Mouse (Mus musculus) heart, postnatal 0 days (tissue): Measurements from ENCODE around the gene Wsb1. TPM values are rescaled to one million over a fixed set of nuclear protein-coding genes. Genes with fewer than 3 reads are reported as not detected.

Experiments used
- ATAC-seq: fragments of 200-750 bp; cut with Nextera tagmentation; 2 replicates; pipeline ENCODE4 v1.8.0; 2017; ENCODE audit warnings: low read depth, moderate number of reproducible peaks, moderate library complexity; ENCODE audit not compliant: insufficient read depth
- DNase-seq: peaks from one replicate; pipeline ENCODE4 v3.0.0-alpha.2; 2016; ENCODE audit warnings: low spot score
- H3K27ac ChIP-seq: fragments of 300-500 bp; sonication (generic); 2 replicates; pipeline ENCODE4 v1.5.1; 2014; ENCODE audit warnings: low read depth, mild to moderate bottlenecking
- H3K27me3 ChIP-seq: fragments of 300-500 bp; sonication (generic); 2 replicates; pipeline ENCODE4 v1.6.1; 2014; ENCODE audit warnings: low read length, mixed read lengths; ENCODE audit not compliant: control insufficient read depth, insufficient read depth
- H3K36me3 ChIP-seq: fragments of 300-500 bp; sonication (generic); replicated peaks from 2 replicates; pipeline ENCODE4 v1.6.1; 2014; ENCODE audit warnings: low read length, mixed read lengths; ENCODE audit not compliant: control insufficient read depth, insufficient read depth
- H3K4me1 ChIP-seq: fragments of 300-500 bp; sonication (generic); 2 replicates; pipeline ENCODE4 v1.6.1; 2014; ENCODE audit warnings: antibody characterized with exemption; ENCODE audit not compliant: control insufficient read depth, insufficient read depth
- H3K4me2 ChIP-seq: fragments of 300-500 bp; sonication (generic); 2 replicates; pipeline ENCODE4 v1.6.1; 2014; ENCODE audit warnings: low read depth, mild to moderate bottlenecking, low read length, moderate library complexity
- H3K4me3 ChIP-seq: fragments of 300-500 bp; sonication (generic); 2 replicates; pipeline ENCODE4 v1.5.1; 2014; ENCODE audit warnings: low read depth, low read length
- H3K9ac ChIP-seq: fragments of 300-500 bp; sonication (generic); replicated peaks from 2 replicates; pipeline ENCODE4 v1.6.1; 2014; ENCODE audit warnings: low read depth, low read length, mixed read lengths
- H3K9me3 ChIP-seq: fragments of 300-500 bp; sonication (generic); replicated peaks from 2 replicates; pipeline ENCODE4 v1.6.1; 2016; ENCODE audit warnings: low read length; ENCODE audit not compliant: control insufficient read depth
- CTCF ChIP-seq: IDR thresholded peaks from 2 replicates; pipeline ENCODE4 v1.5.1; 2016; ENCODE audit warnings: antibody characterized with exemption, control low read depth, low read depth
- EP300 ChIP-seq: IDR thresholded peaks from 2 replicates; pipeline ENCODE4 v1.6.1; 2016; ENCODE audit warnings: antibody characterized with exemption, low read depth
- WGBS: fragments of 180-500 bp; shearing (Covaris S2); extraction: QIAGEN DNeasy Blood & Tissue Kit; methylation state at CpG from one replicate; pipeline ENCODE4 v1.1.7; 2014; 5-methylcytosine and 5-hydroxymethylcytosine counted together
- polyA plus RNA-seq: library from polyadenylated mRNA; unstranded; fragments of >200 nt; fragmentation: Nextera tagmentation; extraction: Ambion mirVana; gene quantifications from 2 replicates; pipeline ENCODE4 v1.2.1, GENCODE M21; 2015
- total RNA-seq: library from RNA; depleted of rRNA; stranded (reverse); fragments of >200 nt; gene quantifications from 2 replicates; pipeline ENCODE4 v1.2.3, GENCODE M21; 2014; ENCODE audit warnings: low replicate concordance

Wsb1 gene
- total and polyA plus RNA-seq, 2 experiments from 2014 or later: 63.9 to 73.2 TPM

DNA sequence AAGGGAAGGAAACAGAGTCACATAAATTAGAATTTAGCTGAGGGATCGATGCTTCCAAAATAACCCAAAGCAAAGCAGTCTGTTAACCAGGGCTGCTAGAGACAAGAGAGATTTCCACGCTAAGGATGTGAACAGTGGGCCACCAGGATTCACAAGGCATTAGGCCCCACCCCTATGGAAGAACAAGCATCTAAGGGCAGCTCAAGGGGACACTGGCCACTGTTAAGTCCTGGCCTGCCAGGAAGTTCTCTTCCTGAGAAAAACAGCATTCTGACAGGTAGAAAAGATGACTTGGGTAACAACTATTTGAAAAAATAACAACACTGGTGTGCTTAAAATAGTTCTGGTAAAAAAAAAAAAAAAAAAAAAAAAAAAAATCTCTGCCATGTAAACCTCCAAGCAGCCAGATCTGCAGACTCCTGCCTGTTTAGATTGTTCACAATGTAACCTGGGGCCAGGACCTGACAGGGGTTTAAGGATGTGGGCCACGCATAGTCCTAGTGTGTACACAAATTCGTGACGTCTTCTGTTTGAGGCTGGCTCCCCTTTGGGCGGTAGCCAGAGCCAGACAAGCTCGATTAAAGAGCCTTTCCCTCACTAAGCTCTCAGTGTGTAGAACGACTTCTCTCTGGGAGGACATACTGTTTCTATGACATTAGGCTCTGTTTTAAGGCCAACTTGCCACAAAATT is 35.4 kb downstream of the Wsb1 start:
- DNase-seq: no peak
- Histone ChIP-seq H3K27me3 (no peaks in the 10 kb centered on the region), H3K4me2 (no peak overlapping the region), H3K4me3 (no peak overlapping the region), H3K27ac (0 out of 2 replicates have a peak overlapping the region, but pooled peaks have one; percentile 1), H3K4me1 (peaks cover 14% of the 10 kb centered on the region), H3K9me3 (no peaks in the 10 kb centered on the region), H3K36me3 (no peaks in the 10 kb centered on the region), H3K9ac (no peak overlapping the region)
- no peak for ATAC-seq
- WGBS: 45% methylated on average over 8 of the region's 8 CpGs
- TF ChIP-seq CTCF (no peak), EP300 (no peak)

DNA sequence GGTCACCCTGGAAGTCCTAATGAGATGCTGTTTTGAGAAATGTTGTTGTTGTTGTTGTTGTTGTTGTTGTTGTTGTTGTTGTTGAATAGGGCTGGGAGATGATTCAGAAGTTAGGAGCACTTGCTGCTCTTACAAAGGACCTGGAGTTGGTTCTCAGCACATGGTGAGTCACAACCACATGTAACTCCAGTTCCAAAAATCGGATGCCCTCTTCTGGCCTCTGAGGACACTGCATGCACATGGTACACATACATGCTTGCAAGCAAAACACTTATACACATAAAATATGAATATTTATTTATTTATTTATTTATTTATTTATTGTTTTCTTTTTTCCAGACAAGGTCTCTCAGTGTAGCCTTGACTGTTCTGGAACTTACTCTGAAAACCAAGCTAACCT is 36.4 kb downstream of the Wsb1 start:
- Histone ChIP-seq H3K9ac (no peak overlapping the region), H3K4me2 (no peak overlapping the region), H3K36me3 (no peaks in the 10 kb centered on the region), H3K9me3 (no peaks in the 10 kb centered on the region), H3K4me3 (no peak overlapping the region), H3K27ac (no peak overlapping the region), H3K27me3 (no peaks in the 10 kb centered on the region), H3K4me1 (peaks cover 13% of the 10 kb centered on the region)
- TF ChIP-seq EP300: no peak
- no peak for TF ChIP-seq CTCF
- 100% methylated on average over 1 of the region's 1 CpGs for WGBS
- ATAC-seq (no peak), DNase-seq (no peak)

DNA sequence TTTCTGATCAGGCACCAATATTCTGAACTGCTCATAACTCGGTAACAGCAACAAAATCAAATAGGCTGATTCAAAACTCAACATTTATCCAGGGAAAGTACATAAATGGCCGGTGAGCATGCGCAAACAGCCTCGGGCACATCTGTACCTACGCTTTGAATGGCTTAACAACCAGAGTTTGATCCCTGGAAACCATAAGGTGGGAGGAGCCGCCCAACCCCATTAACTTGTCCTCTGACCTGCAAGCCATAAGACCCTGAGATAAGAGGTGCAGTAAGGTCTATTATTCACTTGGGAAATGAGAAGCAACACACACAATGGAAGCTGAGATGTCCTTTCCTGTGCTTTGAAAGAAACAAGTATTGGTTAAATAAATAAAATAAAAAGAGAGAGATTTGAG is 37.3 kb downstream of the Wsb1 start:
- TF ChIP-seq CTCF: no peak
- no peak for TF ChIP-seq EP300
- DNase-seq: no peak
- Histone ChIP-seq H3K27ac (no peak overlapping the region), H3K4me3 (no peak overlapping the region), H3K9ac (no peak overlapping the region), H3K4me1 (peaks cover 13% of the 10 kb centered on the region), H3K9me3 (no peaks in the 10 kb centered on the region), H3K4me2 (no peak overlapping the region), H3K27me3 (no peaks in the 10 kb centered on the region), H3K36me3 (no peaks in the 10 kb centered on the region)
- ATAC-seq: no peak
- WGBS: 85% methylated on average over 6 of the region's 6 CpGs

DNA sequence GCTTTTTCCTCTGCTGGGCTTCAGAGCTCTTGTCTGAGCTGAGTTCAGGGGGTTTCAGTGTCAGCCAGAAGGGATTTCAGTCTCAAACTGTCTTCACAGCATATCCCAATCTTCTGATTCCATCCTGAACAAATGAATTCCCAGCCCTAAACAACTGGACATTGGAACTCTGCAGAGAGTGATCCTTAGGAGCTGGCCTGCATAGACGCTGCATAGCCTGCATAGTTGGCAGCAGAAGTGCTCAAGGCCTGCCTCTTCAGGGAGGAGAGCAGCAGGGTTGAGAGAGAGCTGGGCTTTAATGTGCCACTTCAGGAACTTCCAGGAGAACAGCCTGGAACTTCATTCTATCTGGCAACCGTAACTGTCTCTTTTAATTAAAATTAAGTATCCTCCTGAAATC is 38.9 kb downstream of the Wsb1 start:
- TF ChIP-seq CTCF (no peak), EP300 (no peak)
- no peak overlapping the region for H3K9ac ChIP-seq
- 38% methylated on average over 2 of the region's 2 CpGs for WGBS
- no peak for DNase-seq
- H3K4me3 ChIP-seq: no peak overlapping the region
- no peak overlapping the region for H3K4me2 ChIP-seq
- peaks cover 13% of the 10 kb centered on the region for H3K4me1 ChIP-seq
- no peak for ATAC-seq
- H3K9me3 ChIP-seq: no peaks in the 10 kb centered on the region
- H3K36me3 ChIP-seq: no peaks in the 10 kb centered on the region
- no peaks in the 10 kb centered on the region for H3K27me3 ChIP-seq
- H3K27ac ChIP-seq: peak overlapping the region; percentile 82

DNA sequence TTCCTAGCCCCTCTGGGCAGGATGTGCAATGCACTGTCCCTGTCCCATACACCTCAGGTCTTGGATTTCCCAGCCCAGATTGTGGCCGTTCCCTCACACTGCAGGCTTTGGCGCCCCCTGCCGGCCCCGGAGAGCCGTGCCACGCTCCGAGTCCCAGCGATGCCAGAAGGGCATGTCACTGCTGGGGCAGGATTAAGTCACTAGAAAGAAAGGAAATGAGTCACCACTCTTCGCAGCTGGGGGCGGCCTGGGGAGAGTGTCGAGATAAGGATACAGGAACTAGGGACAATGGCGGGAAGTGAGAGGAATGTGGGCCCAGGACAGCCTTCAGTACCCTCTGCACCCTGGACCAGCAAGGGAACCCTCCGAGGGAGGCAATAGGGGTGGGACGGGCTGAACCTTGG is 40.5 kb downstream of the Wsb1 start:
- Histone ChIP-seq H3K27me3 (no peaks in the 10 kb centered on the region), H3K9me3 (no peaks in the 10 kb centered on the region), H3K4me2 (no peak overlapping the region), H3K27ac (peak overlapping the region; percentile 82), H3K4me1 (peaks cover 15% of the 10 kb centered on the region; the same call in 1 of the 2 replicates), H3K36me3 (no peaks in the 10 kb centered on the region), H3K9ac (no peak overlapping the region), H3K4me3 (no peak overlapping the region)
- TF ChIP-seq EP300 (peak; percentile 97), CTCF (peak; percentile 98)
- 6% methylated on average over 14 of the region's 14 CpGs for WGBS
- ATAC-seq (peak; percentile 94), DNase-seq (peak; percentile 94)
